ENCODE assay signal across 8 mouse cellular contexts in the genomic region with DNA sequence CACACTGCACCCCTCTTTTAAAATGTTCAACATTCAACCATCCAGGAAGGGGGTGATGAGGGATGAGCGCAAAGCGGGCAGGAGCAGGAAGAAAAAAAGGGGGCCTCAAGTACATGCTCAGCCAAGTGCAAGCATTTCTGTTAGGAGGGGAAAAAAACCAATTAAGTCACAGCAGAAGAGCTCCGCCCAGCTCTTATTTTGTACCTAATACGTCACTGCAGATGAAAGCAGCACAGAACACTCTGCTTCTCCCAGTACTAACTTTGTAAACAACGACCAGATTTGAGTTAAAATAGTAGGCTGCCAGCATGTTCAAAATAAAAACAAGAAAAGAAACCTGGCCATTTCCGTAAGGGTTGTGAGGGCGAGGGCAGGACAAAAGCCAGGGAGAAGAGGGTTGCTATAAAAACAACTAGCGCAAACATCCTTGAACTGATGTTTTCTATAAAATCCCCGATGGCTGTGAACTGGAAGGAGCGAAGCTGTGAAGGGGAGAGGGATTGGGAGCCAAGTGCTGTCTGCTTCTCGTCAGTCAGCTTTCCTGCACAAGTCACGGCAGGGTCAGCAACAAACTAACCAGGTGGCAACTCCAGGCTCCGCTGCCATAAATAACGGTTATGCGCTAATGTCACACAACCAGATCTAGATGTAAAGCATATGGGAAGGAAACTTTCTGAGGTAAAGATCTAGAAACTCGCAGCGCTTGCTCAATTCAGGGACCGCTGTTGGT. TPM values are rescaled to one million over a fixed set of nuclear protein-coding genes. Genes with fewer than 3 reads are reported as not detected.
DNase-seq lines count a peak whose midpoint lies in the region; ATAC-seq lines count a peak whose summit lies in the region.

No protein-coding gene starts in this region.

- H3K4me2 ChIP-seq in lung, embryonic 15.5 days = peak overlapping the region; percentile 47
- peak overlapping the region; percentile 52 for H3K4me2 ChIP-seq in forebrain, embryonic 12.5 days
- H3K4me2 ChIP-seq in limb, embryonic 15.5 days = peak overlapping the region; percentile 38
- H3K4me2 ChIP-seq in stomach, embryonic 15.5 days = peak overlapping the region; percentile 44

- H3K9me3 ChIP-seq in lung, embryonic 15.5 days = no peaks in the 10 kb centered on the region
- H3K9me3 ChIP-seq in forebrain, embryonic 12.5 days = no peaks in the 10 kb centered on the region
- H3K9me3 ChIP-seq in limb, embryonic 15.5 days = no peaks in the 10 kb centered on the region
- H3K9me3 ChIP-seq in stomach, embryonic 15.5 days = no peaks in the 10 kb centered on the region

- DNase-seq in lung, postnatal 36 days = no peak
- no peak for DNase-seq in adrenal gland, adult 8-10 months
- DNase-seq in thymus, postnatal 25 days = no peak
- DNase-seq in MN1 (ENCODE audit: low spot score) = no peak

- H3K27me3 ChIP-seq in lung, embryonic 15.5 days = no peaks in the 10 kb centered on the region
- H3K27me3 ChIP-seq in forebrain, embryonic 12.5 days = no peaks in the 10 kb centered on the region
- H3K27me3 ChIP-seq in limb, embryonic 15.5 days = no peaks in the 10 kb centered on the region
- no peaks in the 10 kb centered on the region for H3K27me3 ChIP-seq in stomach, embryonic 15.5 days (replicated peaks)

- peaks cover 23% of the 10 kb centered on the region for H3K4me1 ChIP-seq in lung, embryonic 15.5 days
- peaks cover 21% of the 10 kb centered on the region for H3K4me1 ChIP-seq in forebrain, embryonic 12.5 days
- peaks cover 19% of the 10 kb centered on the region for H3K4me1 ChIP-seq in limb, embryonic 15.5 days
- peaks cover 21% of the 10 kb centered on the region for H3K4me1 ChIP-seq in stomach, embryonic 15.5 days

- no peaks in the 10 kb centered on the region for H3K36me3 ChIP-seq in lung, embryonic 15.5 days
- H3K36me3 ChIP-seq in forebrain, embryonic 12.5 days (replicated peaks) = no peaks in the 10 kb centered on the region
- H3K36me3 ChIP-seq in limb, embryonic 15.5 days = no peaks in the 10 kb centered on the region
- H3K36me3 ChIP-seq in stomach, embryonic 15.5 days = no peaks in the 10 kb centered on the region

- WGBS in lung, embryonic 15.5 days = 34% methylated on average over 18 of the region's 18 CpGs
- 17% methylated on average over 18 of the region's 18 CpGs for WGBS in forebrain, embryonic 12.5 days
- WGBS in limb, embryonic 15.5 days = 13% methylated on average over 18 of the region's 18 CpGs
- 30% methylated on average over 18 of the region's 18 CpGs for WGBS in stomach, embryonic 15.5 days

- H3K9ac ChIP-seq in lung, embryonic 15.5 days = no peak overlapping the region
- peak overlapping the region; percentile 58 for H3K9ac ChIP-seq in forebrain, embryonic 12.5 days
- H3K9ac ChIP-seq in limb, embryonic 15.5 days = no peak overlapping the region
- H3K9ac ChIP-seq in stomach, embryonic 15.5 days = no peak overlapping the region; the same call in 1 of the 2 replicates

- no peak overlapping the region for H3K27ac ChIP-seq in lung, embryonic 15.5 days
- peak overlapping the region; percentile 70 for H3K27ac ChIP-seq in forebrain, embryonic 12.5 days
- no peak overlapping the region for H3K27ac ChIP-seq in limb, embryonic 15.5 days
- peak overlapping the region; percentile 54; the same call in 1 of the 2 replicates for H3K27ac ChIP-seq in stomach, embryonic 15.5 days

- peak overlapping the region; percentile 13; the same call in 1 of the 2 replicates for H3K4me3 ChIP-seq in lung, embryonic 15.5 days
- H3K4me3 ChIP-seq in forebrain, embryonic 12.5 days (replicated peaks) = peak overlapping the region; percentile 26
- H3K4me3 ChIP-seq in limb, embryonic 15.5 days = peak overlapping the region; percentile 24
- no peak overlapping the region; the same call in 1 of the 2 replicates for H3K4me3 ChIP-seq in stomach, embryonic 15.5 days (replicated peaks)

- ATAC-seq in lung, embryonic 15.5 days (ENCODE audit: borderline replicate concordance, extremely low read depth, low FRiP score, low TSS enrichment) = no peak
- peak; percentile 24; the same call in 1 of the 2 replicates for ATAC-seq in forebrain, embryonic 12.5 days (ENCODE audit: low FRiP score)
- no peak for ATAC-seq in limb, embryonic 15.5 days (ENCODE audit: insufficient number of reproducible peaks, low FRiP score, low TSS enrichment, low read depth)
- ATAC-seq in stomach, embryonic 15.5 days (ENCODE audit: insufficient read depth, low FRiP score, low read depth) = no peak

RNA-seq across cellular contexts. Expression of a gene that starts 2.2 kb away (rescaled TPM):
- 10.3 and 11.5 TPM in 2 replicates for polyA plus RNA-seq in lung, embryonic 15.5 days (2015; fragmentation: Nextera tagmentation; extraction: Ambion mirVana)
- polyA plus RNA-seq in forebrain, embryonic 12.5 days (2016; fragmentation: Nextera tagmentation; extraction: Ambion mirVana) = 22.7 and 26.3 TPM in 2 replicates
- 9.6 and 10.6 TPM in 2 replicates for polyA plus RNA-seq in limb, embryonic 15.5 days (2015; fragmentation: Nextera tagmentation; extraction: Ambion mirVana)
- polyA plus RNA-seq in stomach, embryonic 15.5 days (2015; fragmentation: Nextera tagmentation; extraction: Ambion mirVana) = 11.9 and 15.4 TPM in 2 replicates
- total RNA-seq in adrenal gland, adult 8-10 months (2022) = 1 to 10 TPM; 3.7 to 4.9 (median 4.0) TPM

Comparison
In these comparisons a context has a peak if more than half of its experiments do, and no peak if none do; other contexts are left out.
1. H3K27ac ChIP-seq: peak in forebrain, embryonic 12.5 days (single experiment) and stomach, embryonic 15.5 days (single experiment); none in lung, embryonic 15.5 days (single experiment) and limb, embryonic 15.5 days (single experiment).
2. Peak in every context shown above with its lines, with median percentiles within 50 percentile points of each other: H3K4me2 ChIP-seq.